Mouse (Mus musculus): Measurements from ENCODE around the gene Dtx4. TPM values are rescaled to one million over a fixed set of nuclear protein-coding genes. Genes with fewer than 3 reads are reported as not detected.

Gene Dtx4
- total RNA-seq, 2 experiments from 2014 or later, result 2.9 to 3.7 TPM

GRCm38 (mm10) chr19:12421680-12422079 is 79.6 kb downstream of the Dtx4 start:
- no peak for DNase-seq (ENCODE audit: low spot score)

GRCm38 (mm10) chr19:12420555-12420954 is 80.7 kb downstream of the Dtx4 start:
- DNase-seq (ENCODE audit: low spot score), result no peak

- DNase-seq (ENCODE audit: low spot score), result no peak
Observed at GRCm38 (mm10) chr19:12418312-12418711, 82.9 kb downstream of the Dtx4 start.

GRCm38 (mm10) chr19:12417361-12417760 is 83.9 kb downstream of the Dtx4 start, which contains the start of gene Olfr1441:
TSS of gene Olfr1441 (plus strand) at chr19:12417433.
- no peak for DNase-seq (ENCODE audit: low spot score)

Other genes starting within 250 kb of the Dtx4 start
- gene Olfr235, start 240.4 kb downstream of the Dtx4 start, total RNA-seq (2021), result not detected
- gene Olfr1434, start 221.6 kb downstream of the Dtx4 start, total RNA-seq (2021), result not detected
- gene Olfr1436, start 202.3 kb downstream of the Dtx4 start, total RNA-seq (2021), result not detected
- not detected for gene Olfr1437, start 176.4 kb downstream of the Dtx4 start, total RNA-seq (2021)
- not detected for gene Olfr1438-ps1, start 165.5 kb downstream of the Dtx4 start, total RNA-seq (2021)
- not detected for gene Olfr1440, start 114.2 kb downstream of the Dtx4 start, total RNA-seq (2021)
- not detected for gene Olfr1441, start 84.0 kb downstream of the Dtx4 start, total RNA-seq (2021)
- gene Pfpl, start 73.5 kb downstream of the Dtx4 start, total RNA-seq (2021), result not detected
- 1 to 10 TPM in 1 of 2 experiments, under 1 TPM in 1; 0.80 to 1.6 TPM for gene Mpeg1, start 40.7 kb downstream of the Dtx4 start, total RNA-seq (2021)
- 1 to 10 TPM; 1.3 to 2.7 TPM for gene Fam111a, start 44.3 kb upstream of the Dtx4 start, total RNA-seq (2021)
- gene Gm4952, start 98.5 kb upstream of the Dtx4 start, total RNA-seq (2021), result not detected
- not detected for gene Glyat, start 131.9 kb upstream of the Dtx4 start, total RNA-seq (2021)
- gene Olfr1442, start 169.0 kb upstream of the Dtx4 start, total RNA-seq (2021), result not detected
- not detected for gene Olfr1443, start 176.7 kb upstream of the Dtx4 start, total RNA-seq (2021)
- under 1 TPM; 0.14 to 0.39 TPM for gene Keg1, start 194.3 kb upstream of the Dtx4 start, total RNA-seq (2021)